Comparison of ENCODE assay signal across 10 mouse cellular contexts in genomic region chr8:81478674-81479073, GRCm38 (mm10).
DNase-seq lines count a peak whose midpoint lies in the region; ATAC-seq and TF ChIP-seq lines count a peak whose summit lies in the region.
"Had no signal": no experiment of that assay in that cellular context is flagged by ENCODE, and none has a peak within 500 bp of the region (broad histone marks: within the 10 kb centered on the region; RNA-seq: fewer than 3 reads in every experiment).

No protein-coding gene starts in this region.

- H3K27ac ChIP-seq in intestine, postnatal 0 days (ENCODE audit: low read depth, low read length), result no peak overlapping the region
- no peak overlapping the region for H3K27ac ChIP-seq in intestine, embryonic 16.5 days (ENCODE audit: low read length)
- H3K27ac ChIP-seq in MEL (ENCODE audit: control insufficient read depth, low read depth, low read length), result no peak overlapping the region
- H3K27ac ChIP-seq: heart, embryonic 15.5 days had no signal

- no peak overlapping the region for H3K9ac ChIP-seq in intestine, postnatal 0 days (ENCODE audit: low read depth, low read length)
- no peak overlapping the region for H3K9ac ChIP-seq in intestine, embryonic 16.5 days (ENCODE audit: low read depth, low read length)
- H3K9ac ChIP-seq in MEL (ENCODE audit: control insufficient read depth, low read depth, low read length, poor library complexity, severe bottlenecking), result no peak overlapping the region
- H3K9ac ChIP-seq: heart, embryonic 15.5 days had no signal

- peak; percentile 77 for TF ChIP-seq CTCF in intestine, postnatal 0 days (IDR thresholded peaks at IDR 0.05; ENCODE audit: low read depth)
- peak in 2 of 3 experiments; percentile 52 to 84; a peak in 4 of 6 replicates for TF ChIP-seq CTCF in MEL (IDR thresholded peaks at IDR 0.05 in 2 of 3, conservative IDR thresholded peaks at IDR 0.05 in 1 of 3; ENCODE audit: control insufficient read depth in 1 of 3, insufficient read depth in 1 of 3, low read depth in 2 of 3, low read length in 3 of 3, poor library complexity in 1 of 3, severe bottlenecking in 1 of 3)

- H3K36me3 ChIP-seq in intestine, postnatal 0 days (ENCODE audit: control insufficient read depth, insufficient read depth), result no peaks in the 10 kb centered on the region
- no peaks in the 10 kb centered on the region for H3K36me3 ChIP-seq in intestine, embryonic 16.5 days (ENCODE audit: control insufficient read depth, insufficient read depth, low read length)
- H3K36me3 ChIP-seq in MEL (ENCODE audit: control insufficient read depth in 1 of 2, insufficient read depth in 2 of 2, low read length in 2 of 2), result no peaks in the 10 kb centered on the region; a peak in 1 of 4 replicates
- H3K36me3 ChIP-seq: heart, embryonic 15.5 days had no signal

- H3K4me3 ChIP-seq in intestine, postnatal 0 days (ENCODE audit: low read depth, low read length), result no peak overlapping the region
- H3K4me3 ChIP-seq in intestine, embryonic 16.5 days (ENCODE audit: low read length), result no peak overlapping the region
- no peak overlapping the region for H3K4me3 ChIP-seq in MEL (ENCODE audit: control insufficient read depth in 1 of 2, insufficient read depth in 1 of 2, low read depth in 2 of 2, low read length in 2 of 2)
- H3K4me3 ChIP-seq: heart, embryonic 15.5 days; megakaryocyte, embryonic 14.5 days had no signal

- TF ChIP-seq POLR2A in MEL (IDR thresholded peaks at IDR 0.05; ENCODE audit: control insufficient read depth in 1 of 2, insufficient read depth in 1 of 2, low read depth in 1 of 2, low read length in 2 of 2, poor library complexity in 1 of 2), result no peak

- no peak overlapping the region for H3K4me2 ChIP-seq in intestine, postnatal 0 days (replicated peaks; ENCODE audit: low read depth)
- no peak overlapping the region for H3K4me2 ChIP-seq in intestine, embryonic 16.5 days (ENCODE audit: low read depth, low read length)
- H3K4me2 ChIP-seq: heart, embryonic 15.5 days had no signal

- H3K27me3 ChIP-seq in intestine, postnatal 0 days (replicated peaks; ENCODE audit: control insufficient read depth, insufficient read depth, low read length), result no peaks in the 10 kb centered on the region
- no peaks in the 10 kb centered on the region for H3K27me3 ChIP-seq in intestine, embryonic 16.5 days (replicated peaks; ENCODE audit: control insufficient read depth, insufficient read depth, low read length)
- no peaks in the 10 kb centered on the region for H3K27me3 ChIP-seq in MEL (ENCODE audit: control insufficient read depth in 1 of 2, insufficient read depth in 2 of 2, low read length in 2 of 2)
- H3K27me3 ChIP-seq: heart, embryonic 15.5 days; megakaryocyte, embryonic 14.5 days had no signal

- ATAC-seq in intestine, postnatal 0 days, result no peak
- no peak for ATAC-seq in intestine, embryonic 16.5 days

- no peaks in the 10 kb centered on the region for H3K9me3 ChIP-seq in intestine, postnatal 0 days (ENCODE audit: control insufficient read depth)
- H3K9me3 ChIP-seq in intestine, embryonic 16.5 days (ENCODE audit: control insufficient read depth, low read length), result no peaks in the 10 kb centered on the region
- H3K9me3 ChIP-seq in MEL (replicated peaks; ENCODE audit: insufficient read depth, low read length), result no peaks in the 10 kb centered on the region
- H3K9me3 ChIP-seq: heart, embryonic 15.5 days; megakaryocyte, embryonic 14.5 days had no signal

- TF ChIP-seq EP300 in MEL (IDR thresholded peaks at IDR 0.05; ENCODE audit: low read depth in 1 of 2, low read length in 2 of 2), result no peak

- H3K4me1 ChIP-seq in intestine, postnatal 0 days (replicated peaks; ENCODE audit: control insufficient read depth, insufficient read depth, low read length), result no peaks in the 10 kb centered on the region
- no peaks in the 10 kb centered on the region for H3K4me1 ChIP-seq in intestine, embryonic 16.5 days (ENCODE audit: control insufficient read depth, insufficient read depth, low read length)
- H3K4me1 ChIP-seq in MEL (ENCODE audit: control insufficient read depth in 1 of 2, insufficient read depth in 2 of 2, low read length in 2 of 2), result no peaks in the 10 kb centered on the region
- H3K4me1 ChIP-seq: heart, embryonic 15.5 days had no signal

- WGBS in intestine, postnatal 0 days, result 38% methylated on average over 3 of the region's 3 CpGs
- 36% methylated on average over 3 of the region's 3 CpGs for WGBS in intestine, embryonic 16.5 days

- DNase-seq in 416B (ENCODE audit: low read depth) (peak; percentile 44), MEL (ENCODE audit: low read depth, low spot score) (peak; percentile 73)
- DNase-seq in lung, postnatal 14 days, result peak; percentile 28
- DNase-seq in urinary bladder, postnatal 4 days (ENCODE audit: low spot score in 2 of 2), result no peak
- DNase-seq in cerebellum, adult 8-10 months, result no peak
- no peak for DNase-seq in natural killer cell, adult 2 months (ENCODE audit: low spot score in 2 of 2)

- TF ChIP-seq RAD21 in MEL (IDR thresholded peaks at IDR 0.05; ENCODE audit: low read depth, low read length), result peak; percentile 95

- no peaks in the 10 kb centered on the region for H3K79me2 ChIP-seq in MEL (ENCODE audit: control insufficient read depth, insufficient read depth, low read length, poor library complexity)

TF ChIP-seq in MEL, 35 proteins besides CTCF, POLR2A, EP300 and RAD21:
- TF ChIP-seq E2F4 (IDR thresholded peaks at IDR 0.05; ENCODE audit: borderline replicate concordance, low read depth, low read length) (no peak), ZC3H11A (IDR thresholded peaks at IDR 0.05; ENCODE audit: low read depth, low read length) (peak; percentile 95), TCF12 (IDR thresholded peaks at IDR 0.05; ENCODE audit: low read depth, low read length) (no peak), SMC3 (IDR thresholded peaks at IDR 0.05; ENCODE audit: low read depth, low read length) (peak; percentile 95)

Comparison
In these comparisons a context has a peak if more than half of its experiments do, and no peak if none do; other contexts are left out.
1. DNase-seq: peak in 416B (single experiment), MEL (single experiment) and lung, postnatal 14 days (single experiment); none in urinary bladder, postnatal 4 days (0 of 2), cerebellum, adult 8-10 months (single experiment) and natural killer cell, adult 2 months (0 of 2).